Mouse (Mus musculus) cerebellum, adult 2 months (tissue): ENCODE data around the gene Ctps. TPM values are rescaled to one million over a fixed set of nuclear protein-coding genes. Genes with fewer than 3 reads are reported as not detected.

ENCODE experiments used
- DNase-seq, 2 experiments: peaks; one replicate each; pipeline ENCODE4 v3.0.0; 2021
- H3K27ac ChIP-seq: fragments of 200-500 bp; 2 replicates; pipeline ENCODE4 v1.5.1; 2012; ENCODE audit warnings: low read length, control low read depth, inconsistent platforms; ENCODE audit not compliant: insufficient read depth
- H3K27me3 ChIP-seq: fragments of 200-500 bp; 2 replicates; pipeline ENCODE4 v1.6.1; 2012; ENCODE audit warnings: inconsistent platforms, mild to moderate bottlenecking, low read length, moderate library complexity; ENCODE audit not compliant: control insufficient read depth, insufficient read depth
- H3K4me1 ChIP-seq: fragments of 200-500 bp; 2 replicates; pipeline ENCODE4 v1.6.1; 2011; ENCODE audit warnings: low read length; ENCODE audit not compliant: control insufficient read depth, insufficient read depth
- H3K4me3 ChIP-seq: fragments of 200-500 bp; replicated peaks from 2 replicates; pipeline ENCODE3; 2011; ENCODE audit warnings: mild to moderate bottlenecking, low read depth, low read length, control low read depth; ENCODE audit not compliant: insufficient read depth
- CTCF ChIP-seq: fragments of 200-500 bp; IDR thresholded peaks from 2 replicates; pipeline ENCODE4 v1.5.1; 2011; ENCODE audit warnings: low read depth, mild to moderate bottlenecking, control low read depth, low read length, moderate library complexity, borderline replicate concordance; ENCODE audit not compliant: insufficient read depth
- POLR2A ChIP-seq: fragments of 200-500 bp; IDR thresholded peaks from 2 replicates; pipeline ENCODE4 v1.6.1; 2011; ENCODE audit warnings: low read length, control low read depth, borderline replicate concordance; ENCODE audit not compliant: insufficient read depth
- WGBS: fragments of 180-500 bp; shearing (Covaris S2); methylation state at CpG from one replicate; pipeline ENCODE4 v1.1.7; 2018; 5-methylcytosine and 5-hydroxymethylcytosine counted together
- polyA plus RNA-seq: library from polyadenylated mRNA; depleted of rRNA; stranded (reverse); fragments of >200 nt; gene quantifications from 2 replicates; pipeline ENCODE4 v1.2.3, GENCODE M21; 2012; rRNA removed

Ctps gene
- polyA plus RNA-seq, 1 experiment = 28.8 TPM

- no peaks in the 10 kb centered on the region for H3K4me1 ChIP-seq
- TF ChIP-seq CTCF (no peak), POLR2A (no peak)
- WGBS = 95% methylated on average over 1 of the region's 1 CpGs
Measured at GRCm38 (mm10) chr4:120506955-120507354, 63.1 kb downstream of the Ctps start.

More at GRCm38 (mm10) chr4:120506955-120507354, 63.1 kb downstream of the Ctps start:
- no peak for DNase-seq
- H3K27ac ChIP-seq = no peak overlapping the region
- H3K27me3 ChIP-seq = no peaks in the 10 kb centered on the region
- no peak overlapping the region for H3K4me3 ChIP-seq

Other genes with a start within 250 kb of the Ctps start
- 80.1 and 84.8 TPM in 2 replicates for gene Scmh1, start 165.0 kb downstream of the Ctps start, polyA plus RNA-seq
- 0.25 and 0.31 TPM in 2 replicates for gene Slfnl1, start 38.0 kb downstream of the Ctps start, polyA plus RNA-seq
- gene Gm8439, start 18.5 kb upstream of the Ctps start, polyA plus RNA-seq = not detected in 2 replicates
- gene Cited4, start 96.3 kb upstream of the Ctps start, polyA plus RNA-seq = 9.3 and 12.5 TPM in 2 replicates
- 12.4 and 15.2 TPM in 2 replicates for gene Kcnq4, start 178.3 kb upstream of the Ctps start, polyA plus RNA-seq